Mouse (Mus musculus): ENCODE measurements around the gene Tedc2.

Tedc2 gene

GRCm38 (mm10) chr17:24192848-24193247 is 27.8 kb downstream of the Tedc2 start:
- DNase-seq: no peak

GRCm38 (mm10) chr17:24191481-24191880 is 29.2 kb downstream of the Tedc2 start:
- DNase-seq: no peak

GRCm38 (mm10) chr17:24190934-24191333 is 29.7 kb downstream of the Tedc2 start:
- DNase-seq: no peak

- DNase-seq: no peak
These were observed 46.4 kb downstream of the Tedc2 start for GRCm38 (mm10) chr17:24174259-24174658.

DNA sequence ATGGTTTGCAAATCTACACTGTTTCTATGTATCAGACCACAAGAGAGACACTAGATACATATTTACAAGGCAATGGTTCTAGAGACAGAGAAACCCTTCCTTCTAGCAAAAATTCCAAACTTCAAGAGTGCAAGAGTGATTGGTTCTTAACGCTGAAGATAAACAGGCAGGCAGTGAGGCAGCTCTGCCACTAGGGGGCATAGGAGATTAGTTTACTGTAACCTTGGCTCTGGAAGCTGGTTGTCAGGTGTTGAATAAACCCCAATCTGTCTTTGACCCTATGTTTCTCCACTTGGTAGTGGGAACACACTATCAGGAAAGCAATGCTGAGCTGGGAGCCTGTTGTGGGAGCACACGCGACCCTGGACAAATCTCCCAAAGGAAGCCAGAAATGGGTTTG is 47.2 kb downstream of the Tedc2 start:
- DNase-seq: peak; percentile 73

GRCm38 (mm10) chr17:24171738-24172137 is 48.9 kb downstream of the Tedc2 start:
- DNase-seq: no peak

DNA sequence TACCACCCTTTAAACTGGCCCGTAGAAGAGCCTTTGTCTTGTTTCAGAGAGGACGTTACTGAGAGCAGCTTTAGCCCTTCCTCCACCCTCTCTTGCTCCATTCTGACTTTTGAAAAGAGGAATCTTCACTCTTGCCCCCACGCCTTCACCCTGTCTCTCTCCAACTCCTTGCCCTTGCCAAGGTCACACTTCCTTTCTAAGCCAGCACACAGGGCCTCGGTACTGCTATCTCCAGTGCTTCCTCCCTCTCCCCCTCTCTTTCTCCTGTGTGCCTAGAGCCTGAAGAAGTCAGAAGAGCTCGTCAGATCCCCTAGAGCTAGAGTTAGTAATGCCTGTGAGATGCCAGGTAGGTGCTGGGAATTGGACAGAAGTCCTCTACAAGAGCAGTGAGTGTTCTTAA is 49.9 kb downstream of the Tedc2 start:
- no peak for DNase-seq

GRCm38 (mm10) chr17:24170125-24170524 is 50.5 kb downstream of the Tedc2 start:
- DNase-seq: no peak

DNA sequence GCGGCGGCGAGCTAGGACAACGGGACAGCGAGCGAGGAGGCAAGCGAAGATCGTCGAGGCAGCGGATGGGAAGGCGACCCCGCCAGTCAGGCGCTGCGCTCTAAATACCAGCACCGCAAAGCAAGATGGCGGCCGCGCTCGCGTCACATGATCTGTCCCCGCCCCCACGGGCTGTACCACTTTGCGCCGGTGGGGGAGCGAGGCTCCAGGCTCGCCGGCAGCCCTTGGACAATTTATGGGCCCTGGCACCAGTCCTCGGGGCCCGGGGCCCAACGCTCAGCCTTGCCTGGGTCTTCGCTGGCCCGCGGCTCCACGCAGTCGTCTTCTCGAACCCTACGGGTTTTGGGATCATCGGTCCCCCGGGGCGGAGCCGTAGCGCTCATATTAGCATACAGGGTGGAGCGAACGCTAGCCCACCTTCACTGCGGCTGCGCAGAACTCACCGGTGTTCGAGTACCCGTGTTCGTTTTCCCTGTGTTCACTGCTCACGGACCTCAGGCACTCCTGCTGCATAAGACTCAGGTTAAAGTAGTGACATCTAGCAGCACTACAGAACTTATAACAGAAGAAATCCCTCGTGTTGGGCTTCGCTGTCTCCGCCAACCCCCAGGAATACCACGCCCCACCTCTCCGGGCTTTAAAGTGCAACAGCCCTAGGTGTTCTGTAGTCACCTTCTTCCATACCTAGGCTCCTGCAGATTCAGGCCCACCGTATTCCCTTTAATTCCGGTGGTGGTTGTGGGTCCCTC is 51.2 kb downstream of the Tedc2 start, which contains the start of gene Atp6v0c:
Gene Atp6v0c (minus strand): TSS at position 386 of the 749 bp plus-strand sequence.
- DNase-seq: peak; percentile 97

DNA sequence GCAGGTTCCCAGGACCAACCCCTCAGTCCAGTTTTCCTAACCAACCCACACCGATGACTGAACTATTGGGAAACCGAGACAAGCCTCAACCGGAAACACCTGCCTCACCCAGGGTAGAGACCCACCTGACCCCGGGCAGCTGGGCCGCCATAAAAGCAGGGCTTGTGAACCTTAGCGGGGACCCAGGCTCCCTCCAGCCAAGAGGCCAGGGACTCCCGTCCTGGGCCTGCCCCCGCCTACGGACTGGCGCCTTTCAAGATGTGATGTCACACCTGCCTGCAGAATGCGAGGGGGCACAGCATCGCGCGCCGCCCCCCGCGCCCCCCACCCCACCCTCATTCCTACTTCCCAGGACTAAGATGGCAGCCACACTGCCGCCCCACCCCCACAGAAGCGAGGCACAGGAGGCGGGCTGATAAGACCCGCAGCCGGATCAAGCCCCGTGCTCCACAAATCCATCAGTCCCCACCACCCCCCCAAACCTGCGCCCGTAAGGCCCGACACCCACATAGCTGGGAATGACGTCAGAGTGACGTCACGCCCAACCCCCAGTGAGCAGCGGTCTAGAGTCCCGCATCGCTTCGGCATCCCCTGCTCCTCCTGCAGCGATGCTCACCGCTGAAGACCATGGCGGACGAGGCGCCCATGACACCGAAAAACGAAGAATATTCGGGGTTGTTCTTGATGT is 51.9 kb downstream of the Tedc2 start:
- DNase-seq: peak; percentile 85

DNA sequence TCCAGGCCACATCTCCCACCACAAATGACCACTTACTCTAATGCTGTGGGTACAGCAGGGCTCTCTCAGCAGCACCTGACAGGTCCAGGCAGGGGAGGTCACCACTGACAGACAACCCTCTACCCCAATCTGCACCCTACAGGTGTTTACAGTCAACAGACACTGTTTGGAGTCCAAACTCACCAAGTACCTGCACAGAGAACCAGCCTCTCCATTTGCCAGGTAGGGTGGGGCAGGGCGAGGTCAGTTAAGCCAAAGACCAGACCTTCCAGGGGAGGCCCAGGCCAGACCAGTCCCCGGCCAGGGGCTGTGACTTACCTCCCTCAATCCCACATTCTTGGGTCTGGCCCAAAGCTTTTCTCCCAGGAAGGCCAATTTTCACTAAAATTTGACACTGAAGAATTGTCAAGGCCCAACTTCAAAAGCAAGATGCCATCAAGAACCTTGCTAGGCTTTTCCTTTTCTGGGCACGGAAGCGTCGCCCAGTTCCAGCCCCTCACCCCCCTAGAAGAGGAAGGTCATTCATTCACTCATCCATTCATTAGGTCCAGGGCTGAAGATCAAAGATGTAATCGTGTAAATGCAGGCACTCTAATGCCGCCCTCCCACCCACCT is 52.7 kb downstream of the Tedc2 start:
- peak; percentile 56 for DNase-seq

GRCm38 (mm10) chr17:24167120-24167519 is 53.5 kb downstream of the Tedc2 start:
- no peak for DNase-seq

Data from cerebellum, adult 9-11 months (tissue).